Mouse (Mus musculus): ENCODE results near the gene Gabre. TPM values are rescaled to one million over a fixed set of nuclear protein-coding genes. Genes with fewer than 3 reads are reported as not detected.

Gene Gabre
- 0.25 and 0.28 TPM in 2 replicates for polyA plus RNA-seq (2012; rRNA removed)

GRCm38 (mm10) chrX:72274659-72275371 lies at the start of gene Gabre:
TSS of gene Gabre (minus strand) at chrX:72274803.
- TF ChIP-seq CTCF (IDR thresholded peaks at IDR 0.05; ENCODE audit: control insufficient read depth, insufficient read depth, insufficient replicate concordance, low read depth, low read length) = no peak
- TF ChIP-seq POLR2A (IDR thresholded peaks at IDR 0.05; ENCODE audit: control insufficient read depth, low read depth, low read length) = no peak
- no peak within 1 kb of the TSS for H3K27ac ChIP-seq (ENCODE audit: control insufficient read depth, insufficient read depth, low read depth, low read length)

GRCm38 (mm10) chrX:72297812-72298211 lies 23.2 kb upstream of the Gabre start:
- Histone ChIP-seq H3K36me3 (ENCODE audit: control insufficient read depth, insufficient read depth, low read length) (no peaks in the 10 kb centered on the region), H3K4me1 (ENCODE audit: control insufficient read depth, insufficient read depth, low read length) (no peaks in the 10 kb centered on the region), H3K4me3 (ENCODE audit: control insufficient read depth, low read depth, low read length) (no peak overlapping the region), H3K27me3 (ENCODE audit: control insufficient read depth, insufficient read depth, low read length) (no peaks in the 10 kb centered on the region), H3K27ac (ENCODE audit: control insufficient read depth, insufficient read depth, low read depth, low read length) (no peak overlapping the region)
- TF ChIP-seq POLR2A (IDR thresholded peaks at IDR 0.05; ENCODE audit: control insufficient read depth, low read depth, low read length) (no peak), CTCF (IDR thresholded peaks at IDR 0.05; ENCODE audit: control insufficient read depth, insufficient read depth, insufficient replicate concordance, low read depth, low read length) (no peak)

More at GRCm38 (mm10) chrX:72274659-72275371, at the start of gene Gabre:
- no peaks in the 10 kb centered on the region for H3K36me3 ChIP-seq (ENCODE audit: control insufficient read depth, insufficient read depth, low read length)
- H3K27me3 ChIP-seq (ENCODE audit: control insufficient read depth, insufficient read depth, low read length) = no peaks in the 10 kb centered on the region
- H3K4me3 ChIP-seq (ENCODE audit: control insufficient read depth, low read depth, low read length) = peak within 1 kb of the TSS; percentile 68
- H3K4me1 ChIP-seq (ENCODE audit: control insufficient read depth, insufficient read depth, low read length) = peaks cover 8% of the 10 kb centered on the region

GRCm38 (mm10) chrX:72275372-72275663 lies 715 bp upstream of the Gabre start:
- Histone ChIP-seq H3K4me1 (ENCODE audit: control insufficient read depth, insufficient read depth, low read length) (peaks cover 8% of the 10 kb centered on the region), H3K27ac (ENCODE audit: control insufficient read depth, insufficient read depth, low read depth, low read length) (no peak overlapping the region), H3K4me3 (ENCODE audit: control insufficient read depth, low read depth, low read length) (no peak overlapping the region), H3K36me3 (ENCODE audit: control insufficient read depth, insufficient read depth, low read length) (no peaks in the 10 kb centered on the region), H3K27me3 (ENCODE audit: control insufficient read depth, insufficient read depth, low read length) (no peaks in the 10 kb centered on the region)
- TF ChIP-seq POLR2A (IDR thresholded peaks at IDR 0.05; ENCODE audit: control insufficient read depth, low read depth, low read length) (no peak), CTCF (IDR thresholded peaks at IDR 0.05; ENCODE audit: control insufficient read depth, insufficient read depth, insufficient replicate concordance, low read depth, low read length) (no peak)

GRCm38 (mm10) chrX:72273966-72274658 lies 491 bp downstream of the Gabre start:
- H3K27me3 ChIP-seq (ENCODE audit: control insufficient read depth, insufficient read depth, low read length) = no peaks in the 10 kb centered on the region
- peaks cover 8% of the 10 kb centered on the region for H3K4me1 ChIP-seq (ENCODE audit: control insufficient read depth, insufficient read depth, low read length)
- no peak overlapping the region for H3K27ac ChIP-seq (ENCODE audit: control insufficient read depth, insufficient read depth, low read depth, low read length)
- no peak for TF ChIP-seq POLR2A (IDR thresholded peaks at IDR 0.05; ENCODE audit: control insufficient read depth, low read depth, low read length)
- no peak for TF ChIP-seq CTCF (IDR thresholded peaks at IDR 0.05; ENCODE audit: control insufficient read depth, insufficient read depth, insufficient replicate concordance, low read depth, low read length)
- H3K4me3 ChIP-seq (ENCODE audit: control insufficient read depth, low read depth, low read length) = peak overlapping the region; percentile 68
- H3K36me3 ChIP-seq (ENCODE audit: control insufficient read depth, insufficient read depth, low read length) = no peaks in the 10 kb centered on the region

GRCm38 (mm10) chrX:72270637-72271036 lies 4.0 kb downstream of the Gabre start:
- Histone ChIP-seq H3K4me1 (ENCODE audit: control insufficient read depth, insufficient read depth, low read length) (peaks cover 8% of the 10 kb centered on the region), H3K4me3 (ENCODE audit: control insufficient read depth, low read depth, low read length) (no peak overlapping the region; the same call in 1 of the 2 replicates), H3K27me3 (ENCODE audit: control insufficient read depth, insufficient read depth, low read length) (no peaks in the 10 kb centered on the region), H3K36me3 (ENCODE audit: control insufficient read depth, insufficient read depth, low read length) (no peaks in the 10 kb centered on the region), H3K27ac (ENCODE audit: control insufficient read depth, insufficient read depth, low read depth, low read length) (no peak overlapping the region)
- TF ChIP-seq POLR2A (IDR thresholded peaks at IDR 0.05; ENCODE audit: control insufficient read depth, low read depth, low read length) (no peak), CTCF (IDR thresholded peaks at IDR 0.05; ENCODE audit: control insufficient read depth, insufficient read depth, insufficient replicate concordance, low read depth, low read length) (no peak)

GRCm38 (mm10) chrX:72221717-72222116 lies 52.9 kb downstream of the Gabre start, which contains the start of gene Magea4:
TSS of gene Magea4 (plus strand) at chrX:72222017.
- Histone ChIP-seq H3K4me1 (ENCODE audit: control insufficient read depth, insufficient read depth, low read length) (no peaks in the 10 kb centered on the region), H3K27ac (ENCODE audit: control insufficient read depth, insufficient read depth, low read depth, low read length) (no peak within 1 kb of the TSS), H3K27me3 (ENCODE audit: control insufficient read depth, insufficient read depth, low read length) (no peaks in the 10 kb centered on the region), H3K4me3 (ENCODE audit: control insufficient read depth, low read depth, low read length) (no peak within 1 kb of the TSS), H3K36me3 (ENCODE audit: control insufficient read depth, insufficient read depth, low read length) (no peaks in the 10 kb centered on the region)
- TF ChIP-seq CTCF (IDR thresholded peaks at IDR 0.05; ENCODE audit: control insufficient read depth, insufficient read depth, insufficient replicate concordance, low read depth, low read length) (no peak), POLR2A (IDR thresholded peaks at IDR 0.05; ENCODE audit: control insufficient read depth, low read depth, low read length) (no peak)

Other genes with a start within 250 kb of the Gabre start
- 1.2 and 1.3 TPM in 2 replicates for gene Magea4, start 52.8 kb downstream of the Gabre start, polyA plus RNA-seq (2012; rRNA removed)
- gene Magea10, start 112.1 kb upstream of the Gabre start, polyA plus RNA-seq (2012; rRNA removed) = 1.1 and 1.5 TPM in 2 replicates